Mouse (Mus musculus): ENCODE data around the gene Smg7.

DNA sequence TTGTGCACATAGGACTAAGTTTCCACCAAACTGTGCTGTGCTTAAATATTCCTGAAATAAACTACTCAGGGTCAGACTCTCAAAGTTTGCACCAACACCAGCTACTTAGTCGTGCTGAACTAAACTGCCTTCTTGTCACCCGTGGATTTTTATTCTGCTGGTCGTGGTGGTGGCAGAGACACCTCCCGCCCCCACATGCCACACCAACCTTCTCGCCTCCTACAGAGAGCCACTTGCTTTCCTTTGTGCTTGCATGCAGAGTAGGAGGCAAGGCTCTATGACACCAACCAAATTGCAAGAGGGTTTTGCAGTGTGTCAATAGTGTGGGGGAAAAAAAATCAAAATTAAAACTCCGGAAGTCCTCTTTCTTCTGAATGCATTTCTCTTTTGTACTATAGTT is 82.9 kb downstream of the Smg7 start:
- TF ChIP-seq POLR2A (IDR thresholded peaks at IDR 0.05; ENCODE audit: extremely low read depth, insufficient read depth, low read length) (no peak), CTCF (IDR thresholded peaks at IDR 0.05; ENCODE audit: extremely low read depth, insufficient read depth, low read length) (no peak)

Data from cortical plate, adult 2 months (tissue).